Mouse (Mus musculus): Measurements from ENCODE around the gene Sept10. TPM values are rescaled to one million over a fixed set of nuclear protein-coding genes. Genes with fewer than 3 reads are reported as not detected.
"Not testable (repeated sequence)": the region's sequence is repeated elsewhere in the genome, so short reads cannot be mapped to it uniquely, and the experiment has no call there.

Gene Sept10
- polyA plus RNA-seq, 2 experiments = 8.1 to 10.9 TPM

DNA sequence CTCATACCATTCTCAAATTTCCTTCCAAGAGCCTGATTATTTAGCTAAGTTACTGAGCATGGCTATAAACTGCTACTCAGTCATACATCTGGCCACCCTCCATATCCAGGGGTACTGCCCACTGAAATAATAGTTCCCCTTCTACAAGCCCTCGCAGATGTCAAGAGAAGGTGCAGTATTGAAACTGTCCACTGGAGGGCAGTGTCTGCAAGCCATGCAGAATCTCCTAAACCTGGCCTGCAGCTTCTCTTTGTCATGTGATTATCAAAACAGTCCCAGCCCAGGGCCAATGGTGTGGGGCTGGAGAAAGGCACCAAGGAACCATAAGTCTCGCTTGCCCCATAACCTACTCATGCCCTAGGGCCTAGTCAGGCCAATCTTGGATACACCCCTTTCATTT lies 112.6 kb downstream of the Sept10 start:
- ATAC-seq (ENCODE audit: insufficient read depth) = no peak
- H3K9ac ChIP-seq (replicated peaks) = no peak overlapping the region
- WGBS (ENCODE audit: insufficient replicate concordance) = 14% methylated on average over 2 of the region's 2 CpGs
- no peaks in the 10 kb centered on the region for H3K9me3 ChIP-seq (ENCODE audit: control insufficient read depth, low read length)
- H3K4me1 ChIP-seq (replicated peaks; ENCODE audit: control insufficient read depth in 2 of 2, insufficient read depth in 2 of 2, low read length in 1 of 2) = no peaks in the 10 kb centered on the region
- peak; percentile 22 to 39 (median 27) for DNase-seq (ENCODE audit: low read depth in 3 of 3, low spot score in 3 of 3)
- H3K4me2 ChIP-seq (ENCODE audit: low read depth) = no peak overlapping the region
- peak; percentile 92 for TF ChIP-seq CTCF (IDR thresholded peaks at IDR 0.05; ENCODE audit: low read depth)
- TF ChIP-seq EP300 (IDR thresholded peaks at IDR 0.05; ENCODE audit: low read depth) = no peak
- no peak overlapping the region for H3K4me3 ChIP-seq (ENCODE audit: insufficient read depth in 1 of 2, low read depth in 2 of 2, low read length in 2 of 2)
- H3K27me3 ChIP-seq (ENCODE audit: control insufficient read depth, insufficient read depth, low read length) = no peaks in the 10 kb centered on the region
- H3K27ac ChIP-seq = no peak overlapping the region
- H3K36me3 ChIP-seq (replicated peaks; ENCODE audit: control insufficient read depth, insufficient read depth, low read depth) = no peaks in the 10 kb centered on the region

DNA sequence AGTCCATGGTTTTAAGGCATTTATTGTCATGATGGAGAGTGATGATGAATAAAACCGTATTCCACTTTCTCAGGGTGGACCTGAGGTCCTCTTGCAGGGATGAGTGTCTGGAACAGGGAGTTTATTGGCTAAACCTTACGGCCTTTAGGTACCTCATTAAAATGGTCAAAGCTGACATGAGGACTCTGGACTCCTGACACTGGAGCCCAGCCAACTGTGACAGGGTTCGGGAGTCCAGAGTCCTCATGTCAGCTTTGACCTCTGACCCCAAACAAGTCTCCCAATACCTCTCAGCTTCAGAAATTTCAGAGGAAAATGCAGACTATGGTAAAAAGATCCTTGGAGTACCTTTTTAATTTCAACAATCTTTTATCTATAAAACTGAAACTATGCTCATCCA lies 115.0 kb downstream of the Sept10 start:
- Histone ChIP-seq H3K4me3 (ENCODE audit: insufficient read depth in 1 of 2, low read depth in 2 of 2, low read length in 2 of 2) (no peak overlapping the region), H3K9ac (replicated peaks) (no peak overlapping the region), H3K4me1 (replicated peaks; ENCODE audit: control insufficient read depth in 2 of 2, insufficient read depth in 2 of 2, low read length in 1 of 2) (no peaks in the 10 kb centered on the region), H3K27me3 (ENCODE audit: control insufficient read depth, insufficient read depth, low read length) (no peaks in the 10 kb centered on the region), H3K27ac (no peak overlapping the region), H3K4me2 (ENCODE audit: low read depth) (no peak overlapping the region), H3K36me3 (replicated peaks; ENCODE audit: control insufficient read depth, insufficient read depth, low read depth) (no peaks in the 10 kb centered on the region), H3K9me3 (ENCODE audit: control insufficient read depth, low read length) (no peaks in the 10 kb centered on the region)
- 57% methylated on average over 3 of the region's 3 CpGs for WGBS (ENCODE audit: insufficient replicate concordance)
- ATAC-seq (ENCODE audit: insufficient read depth) (no peak), DNase-seq (ENCODE audit: low read depth in 3 of 3, low spot score in 3 of 3) (no peak)
- TF ChIP-seq EP300 (IDR thresholded peaks at IDR 0.05; ENCODE audit: low read depth) (no peak), CTCF (IDR thresholded peaks at IDR 0.05; ENCODE audit: low read depth) (no peak)

DNA sequence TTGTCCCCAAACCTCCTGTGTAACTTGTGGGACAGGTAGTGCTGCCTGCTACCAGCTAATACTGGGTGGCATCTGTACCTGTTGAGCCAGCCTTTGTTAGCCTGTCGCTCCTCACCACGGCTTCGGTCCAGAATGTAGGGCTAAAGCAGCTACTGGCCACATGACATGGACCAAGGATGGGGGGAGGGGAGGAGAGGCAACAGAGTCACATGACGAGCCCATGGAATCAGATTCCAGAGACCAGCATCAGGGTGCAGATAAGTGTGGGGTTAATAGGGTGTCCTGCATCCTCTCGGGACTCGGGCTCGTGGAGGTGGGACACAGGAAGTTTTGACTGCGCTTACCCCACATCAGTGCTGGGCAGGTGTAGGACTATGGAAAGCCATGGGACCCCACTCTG lies 115.8 kb downstream of the Sept10 start:
- Histone ChIP-seq H3K9me3 (ENCODE audit: control insufficient read depth, low read length) (no peaks in the 10 kb centered on the region), H3K9ac (replicated peaks) (no peak overlapping the region), H3K27ac (no peak overlapping the region), H3K4me2 (ENCODE audit: low read depth) (no peak overlapping the region), H3K4me1 (replicated peaks; ENCODE audit: control insufficient read depth in 2 of 2, insufficient read depth in 2 of 2, low read length in 1 of 2) (no peaks in the 10 kb centered on the region), H3K36me3 (replicated peaks; ENCODE audit: control insufficient read depth, insufficient read depth, low read depth) (no peaks in the 10 kb centered on the region), H3K27me3 (ENCODE audit: control insufficient read depth, insufficient read depth, low read length) (no peaks in the 10 kb centered on the region), H3K4me3 (ENCODE audit: insufficient read depth in 1 of 2, low read depth in 2 of 2, low read length in 2 of 2) (no peak overlapping the region)
- WGBS (ENCODE audit: insufficient replicate concordance) = 55% methylated on average over 8 of the region's 8 CpGs
- TF ChIP-seq CTCF (IDR thresholded peaks at IDR 0.05; ENCODE audit: low read depth) (no peak), EP300 (IDR thresholded peaks at IDR 0.05; ENCODE audit: low read depth) (no peak)
- DNase-seq (ENCODE audit: low read depth in 3 of 3, low spot score in 3 of 3) (no peak), ATAC-seq (ENCODE audit: insufficient read depth) (no peak)

DNA sequence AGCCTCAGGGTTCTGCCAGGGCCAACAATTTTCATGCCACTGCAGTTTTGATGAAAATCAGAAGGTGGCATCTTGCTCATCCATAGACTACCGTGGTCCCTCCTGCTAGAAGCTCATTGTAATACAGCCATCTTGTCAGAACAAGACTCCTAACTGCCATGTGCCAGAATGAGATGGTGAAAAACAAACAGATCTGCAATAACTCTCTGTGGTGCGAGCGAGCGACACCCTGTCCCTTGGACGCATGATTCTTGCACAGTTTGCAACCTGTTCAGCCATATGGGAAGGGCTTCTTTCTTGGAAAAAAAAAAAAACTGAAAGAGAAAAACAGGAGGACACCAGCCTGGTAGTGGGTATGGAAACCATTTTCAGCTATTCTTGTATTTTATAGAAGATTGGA lies 117.0 kb downstream of the Sept10 start:
- no peak overlapping the region for H3K27ac ChIP-seq
- TF ChIP-seq CTCF (IDR thresholded peaks at IDR 0.05; ENCODE audit: low read depth) (no peak), EP300 (IDR thresholded peaks at IDR 0.05; ENCODE audit: low read depth) (no peak)
- ATAC-seq (ENCODE audit: insufficient read depth) (no peak), DNase-seq (ENCODE audit: low read depth in 3 of 3, low spot score in 3 of 3) (no peak)
- no peaks in the 10 kb centered on the region for H3K27me3 ChIP-seq (ENCODE audit: control insufficient read depth, insufficient read depth, low read length)
- H3K36me3 ChIP-seq (replicated peaks; ENCODE audit: control insufficient read depth, insufficient read depth, low read depth) = no peaks in the 10 kb centered on the region
- H3K4me1 ChIP-seq (replicated peaks; ENCODE audit: control insufficient read depth in 2 of 2, insufficient read depth in 2 of 2, low read length in 1 of 2) = no peaks in the 10 kb centered on the region
- H3K9me3 ChIP-seq (ENCODE audit: control insufficient read depth, low read length) = no peaks in the 10 kb centered on the region
- WGBS (ENCODE audit: insufficient replicate concordance) = 65% methylated on average over 5 of the region's 5 CpGs
- no peak overlapping the region for H3K4me2 ChIP-seq (ENCODE audit: low read depth)
- H3K4me3 ChIP-seq (ENCODE audit: insufficient read depth in 1 of 2, low read depth in 2 of 2, low read length in 2 of 2) = no peak overlapping the region
- no peak overlapping the region for H3K9ac ChIP-seq (replicated peaks)

DNA sequence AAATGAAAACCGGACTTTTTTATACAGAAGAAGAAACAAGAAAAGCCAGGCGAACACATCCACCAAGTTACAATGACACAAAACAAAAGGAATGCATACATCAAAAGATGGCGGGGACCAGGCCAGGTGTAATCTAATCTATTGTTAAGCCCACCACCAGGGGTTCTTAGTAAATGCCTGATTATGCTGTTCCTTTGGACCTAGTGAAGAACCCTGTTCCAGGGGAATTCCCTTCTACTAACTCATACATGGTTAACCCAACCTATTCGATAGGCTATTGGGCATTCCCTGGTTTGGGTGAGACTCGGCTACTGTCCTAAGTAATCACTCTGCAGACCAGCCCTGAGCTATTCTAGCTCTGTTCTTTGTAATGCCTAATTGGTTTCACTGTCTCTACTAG lies 118.6 kb downstream of the Sept10 start:
- H3K27me3 ChIP-seq (ENCODE audit: control insufficient read depth, insufficient read depth, low read length); H3K4me1 ChIP-seq (replicated peaks; ENCODE audit: control insufficient read depth in 2 of 2, insufficient read depth in 2 of 2, low read length in 1 of 2); H3K9me3 ChIP-seq (ENCODE audit: control insufficient read depth, low read length); H3K4me2 ChIP-seq (ENCODE audit: low read depth); ATAC-seq (ENCODE audit: insufficient read depth); H3K9ac ChIP-seq (replicated peaks); H3K36me3 ChIP-seq (replicated peaks; ENCODE audit: control insufficient read depth, insufficient read depth, low read depth); H3K27ac ChIP-seq; DNase-seq (ENCODE audit: low read depth in 3 of 3, low spot score in 3 of 3); H3K4me3 ChIP-seq (ENCODE audit: insufficient read depth in 1 of 2, low read depth in 2 of 2, low read length in 2 of 2): not testable (repeated sequence)
- 63% methylated on average over 5 of the region's 5 CpGs for WGBS (ENCODE audit: insufficient replicate concordance)

DNA sequence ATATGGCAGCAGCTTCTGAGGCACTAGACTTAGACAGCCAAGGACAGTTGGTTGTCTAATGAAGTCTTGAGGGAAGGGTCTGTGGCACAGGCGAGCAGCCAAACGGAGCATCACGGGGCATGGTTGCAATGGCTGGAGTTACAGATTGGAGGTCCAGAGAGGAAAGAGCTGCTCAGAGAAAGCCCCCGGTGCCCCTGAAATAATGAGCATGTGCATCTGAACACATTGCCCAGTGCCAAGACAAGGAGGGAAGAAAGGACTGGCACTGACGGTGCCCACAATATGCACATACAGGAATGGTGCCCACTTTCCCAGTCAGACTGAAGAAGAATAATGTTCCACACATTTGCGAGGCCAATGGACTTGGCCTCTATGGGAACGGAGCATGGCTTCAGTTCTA lies 129.7 kb downstream of the Sept10 start:
- H3K36me3 ChIP-seq (replicated peaks; ENCODE audit: control insufficient read depth, insufficient read depth, low read depth) = no peaks in the 10 kb centered on the region
- WGBS (ENCODE audit: insufficient replicate concordance) = 74% methylated on average over 7 of the region's 7 CpGs
- no peak overlapping the region for H3K4me2 ChIP-seq (ENCODE audit: low read depth)
- ATAC-seq (ENCODE audit: insufficient read depth) (no peak), DNase-seq (ENCODE audit: low read depth in 3 of 3, low spot score in 3 of 3) (no peak)
- H3K9me3 ChIP-seq (ENCODE audit: control insufficient read depth, low read length) = no peaks in the 10 kb centered on the region
- no peaks in the 10 kb centered on the region for H3K27me3 ChIP-seq (ENCODE audit: control insufficient read depth, insufficient read depth, low read length)
- no peak overlapping the region for H3K9ac ChIP-seq (replicated peaks)
- TF ChIP-seq EP300 (IDR thresholded peaks at IDR 0.05; ENCODE audit: low read depth) = no peak
- no peak for TF ChIP-seq CTCF (IDR thresholded peaks at IDR 0.05; ENCODE audit: low read depth)
- no peaks in the 10 kb centered on the region for H3K4me1 ChIP-seq (replicated peaks; ENCODE audit: control insufficient read depth in 2 of 2, insufficient read depth in 2 of 2, low read length in 1 of 2)
- H3K27ac ChIP-seq = no peak overlapping the region
- no peak overlapping the region for H3K4me3 ChIP-seq (ENCODE audit: insufficient read depth in 1 of 2, low read depth in 2 of 2, low read length in 2 of 2)

Other genes with a start within 250 kb of the Sept10 start
- gene Sowahc, start 106 bp upstream of the Sept10 start, polyA plus RNA-seq (2012; rRNA removed) = 0.73 and 0.95 TPM in 2 replicates
- 1.1 and 1.4 TPM in 2 replicates for gene Sowahc, start 106 bp upstream of the Sept10 start, polyA plus RNA-seq (2014; fragmentation: Nextera tagmentation; extraction: Ambion mirVana)
- gene P4ha1, start 101.4 kb upstream of the Sept10 start, polyA plus RNA-seq (2012; rRNA removed) = 3.9 and 5.1 TPM in 2 replicates
- gene P4ha1, start 101.4 kb upstream of the Sept10 start, polyA plus RNA-seq (2014; fragmentation: Nextera tagmentation; extraction: Ambion mirVana) = 9.3 and 9.6 TPM in 2 replicates
- gene Gm10273, start 173.8 kb upstream of the Sept10 start, polyA plus RNA-seq (2012; rRNA removed) = 3.5 and 4.8 TPM in 2 replicates
- gene Gm10273, start 173.8 kb upstream of the Sept10 start, polyA plus RNA-seq (2014; fragmentation: Nextera tagmentation; extraction: Ambion mirVana) = 8.0 and 15.6 TPM in 2 replicates
- gene Pla2g12b, start 181.8 kb upstream of the Sept10 start, polyA plus RNA-seq (2012; rRNA removed) = 19.9 and 21.6 TPM in 2 replicates
- 43.3 and 43.9 TPM in 2 replicates for gene Pla2g12b, start 181.8 kb upstream of the Sept10 start, polyA plus RNA-seq (2014; fragmentation: Nextera tagmentation; extraction: Ambion mirVana)
- gene Oit3, start 219.9 kb upstream of the Sept10 start, polyA plus RNA-seq (2012; rRNA removed) = 14.9 and 16.0 TPM in 2 replicates
- gene Oit3, start 219.9 kb upstream of the Sept10 start, polyA plus RNA-seq (2014; fragmentation: Nextera tagmentation; extraction: Ambion mirVana) = 17.5 and 17.6 TPM in 2 replicates

Measured in liver, embryonic 14.5 days (tissue).